Mouse (Mus musculus) mesoderm, embryonic 11.5 days (tissue): ENCODE measurements around the gene Hmga1b.
"Not testable (repeated sequence)": the region's sequence is repeated elsewhere in the genome, so short reads cannot be mapped to it uniquely, and the experiment has no call there.

ENCODE experiments used
- DNase-seq: peaks from one replicate; pipeline ENCODE4 v3.0.0-alpha.2; 2012; ENCODE audit warnings: low read depth, low spot score

Hmga1b gene

GRCm38 (mm10) chr11:120731858-120732680 is 30.5 kb upstream of the Hmga1b start, which contains the start of gene Cbr2:
Gene Cbr2 (minus strand): TSS chr11:120732114.
- DNase-seq = no peak

DNA sequence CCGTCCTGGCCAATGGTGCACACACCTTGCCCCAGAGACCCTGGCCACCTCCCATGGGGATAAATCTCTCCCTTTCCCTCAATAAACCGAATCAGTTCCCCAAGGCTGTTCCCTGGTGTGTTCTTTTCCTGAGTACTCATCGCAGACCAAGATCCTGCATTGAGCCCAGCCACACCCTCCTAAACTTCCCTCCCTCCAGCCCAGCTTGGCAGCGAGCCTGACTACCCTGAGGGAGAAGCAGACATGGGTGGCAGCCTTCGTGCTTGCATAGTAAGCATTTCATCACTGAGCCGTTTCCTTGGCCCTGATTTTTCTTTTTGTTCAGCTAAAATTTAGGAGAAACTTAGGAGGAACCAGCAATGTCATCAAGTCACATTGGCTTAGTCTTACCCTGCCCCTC is 29.1 kb upstream of the Hmga1b start:
- no peak for DNase-seq

DNA sequence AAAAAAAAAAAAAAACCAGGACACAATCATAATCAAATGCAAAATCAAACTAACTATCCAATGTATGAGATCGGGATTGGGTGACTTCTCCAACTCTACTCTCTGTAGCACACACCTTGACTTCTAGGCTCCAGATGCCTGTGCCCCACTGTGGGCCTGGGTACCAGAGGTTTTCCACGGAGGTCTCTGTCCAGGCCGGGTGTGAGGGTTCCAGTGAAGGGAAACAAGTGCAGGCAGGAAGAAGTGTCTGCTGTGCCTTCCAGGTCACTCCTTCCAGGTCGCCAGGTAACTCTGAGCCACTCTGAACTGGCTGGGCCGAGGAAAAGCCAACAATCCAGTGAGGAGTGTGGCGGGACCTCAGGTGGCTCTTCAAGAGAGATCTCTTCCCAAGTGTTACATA is 26.2 kb upstream of the Hmga1b start:
- no peak for DNase-seq

DNA sequence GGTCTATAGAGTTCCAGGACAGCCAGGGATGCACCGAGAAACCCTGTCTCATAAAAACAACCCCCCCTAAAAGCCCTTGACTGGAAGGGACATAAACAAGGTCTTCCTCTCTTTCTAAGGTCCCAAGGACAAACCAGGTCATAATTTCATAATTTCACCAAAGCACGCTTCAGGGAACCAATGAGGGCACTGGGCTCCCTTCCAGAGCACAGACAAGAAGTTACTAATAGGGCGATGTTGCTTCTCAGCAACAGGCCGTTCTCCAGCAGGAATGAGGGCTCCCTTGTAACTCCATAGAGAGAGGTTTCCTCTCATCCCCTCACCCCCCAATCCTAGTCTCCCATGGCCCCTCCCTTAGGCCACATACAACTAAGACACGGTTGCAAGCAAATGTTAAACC is 21.6 kb upstream of the Hmga1b start:
- no peak for DNase-seq

GRCm38 (mm10) chr11:120744121-120744701 is 18.4 kb upstream of the Hmga1b start:
- DNase-seq = no peak

DNA sequence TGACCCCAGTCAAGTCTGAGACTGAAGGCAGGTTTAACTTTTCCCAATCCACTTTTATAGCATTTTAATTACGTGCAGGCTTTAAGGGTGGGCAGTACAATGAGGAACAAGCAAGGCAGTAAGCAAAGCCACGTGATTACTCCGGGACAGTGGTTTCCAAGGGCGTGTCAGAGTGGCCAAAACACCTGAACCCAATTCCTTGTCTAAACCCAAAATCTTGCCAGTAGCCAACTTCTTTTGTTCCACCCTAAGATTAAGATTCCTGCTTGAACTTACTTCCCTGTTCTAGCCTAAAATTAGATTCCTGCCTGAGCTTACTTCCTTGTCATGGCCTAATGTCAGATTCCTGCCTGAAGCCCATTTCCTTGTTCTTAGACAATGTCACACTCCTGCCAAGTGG is 14.6 kb upstream of the Hmga1b start:
- no peak for DNase-seq

GRCm38 (mm10) chr11:120749430-120749829 is 13.2 kb upstream of the Hmga1b start:
- peak; percentile 27 for DNase-seq

DNA sequence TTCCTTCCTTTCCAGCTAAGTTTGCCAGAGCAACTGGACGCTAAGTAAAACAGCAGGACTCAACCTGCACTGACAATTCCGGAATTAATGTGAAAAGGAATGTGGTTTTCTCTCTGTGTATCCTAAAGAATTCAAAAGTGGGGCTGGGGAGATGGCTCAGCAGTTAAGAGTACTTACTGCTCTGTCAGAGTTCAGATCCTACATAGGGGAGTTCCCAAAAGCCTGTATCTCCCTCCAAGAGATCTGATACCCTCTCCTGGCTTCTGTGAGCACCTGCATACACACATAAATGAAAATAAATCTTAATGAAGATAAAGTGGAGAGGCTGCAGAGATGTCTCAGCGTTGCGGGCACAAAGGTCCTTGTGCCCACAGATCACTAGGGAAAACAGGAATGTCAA is 11.0 kb upstream of the Hmga1b start:
- DNase-seq = no peak

- no peak for DNase-seq
Measured at GRCm38 (mm10) chr11:120760236-120760635, 2.4 kb upstream of the Hmga1b start.

DNA sequence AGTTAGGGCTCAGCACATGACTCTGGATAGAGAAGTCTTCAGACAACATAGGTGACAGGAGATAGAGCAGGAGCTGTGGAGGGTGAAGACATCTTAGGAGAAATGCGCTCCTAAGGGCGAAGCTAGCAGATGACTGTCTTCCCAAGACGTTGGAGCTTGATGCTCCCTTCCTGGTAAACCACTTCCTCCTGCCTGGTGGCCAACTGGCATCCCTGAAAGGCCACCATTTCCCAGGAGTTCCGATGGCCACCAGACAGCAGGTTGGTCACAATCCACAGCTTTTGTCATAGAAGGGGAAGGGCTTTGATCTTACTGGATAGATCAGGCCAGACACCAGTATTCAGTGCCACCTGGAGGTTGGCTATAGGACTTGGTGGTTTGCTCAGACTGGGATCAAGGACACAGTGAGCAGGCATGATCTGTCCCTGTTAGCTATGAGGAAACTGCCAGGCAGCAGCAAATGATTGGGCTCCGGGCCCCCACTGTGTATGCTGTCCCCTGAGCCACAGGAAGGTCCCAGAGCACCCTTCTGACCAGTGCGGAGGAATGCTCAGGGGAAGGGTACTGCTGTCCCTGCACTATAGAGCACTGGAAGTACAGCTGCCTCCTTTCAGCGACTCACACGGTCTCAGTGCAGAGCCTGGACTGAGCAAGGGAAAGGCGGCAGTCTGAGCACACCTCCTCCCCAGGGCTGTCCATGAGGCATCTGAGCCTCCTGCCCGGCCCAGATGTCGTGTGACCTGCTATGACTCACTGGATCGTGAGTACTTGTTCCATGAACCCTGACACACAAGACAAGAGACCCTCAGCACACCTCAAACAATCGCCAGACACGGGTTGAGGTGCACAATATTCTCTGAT is 553 bp upstream of the Hmga1b start:
- DNase-seq = no peak

DNA sequence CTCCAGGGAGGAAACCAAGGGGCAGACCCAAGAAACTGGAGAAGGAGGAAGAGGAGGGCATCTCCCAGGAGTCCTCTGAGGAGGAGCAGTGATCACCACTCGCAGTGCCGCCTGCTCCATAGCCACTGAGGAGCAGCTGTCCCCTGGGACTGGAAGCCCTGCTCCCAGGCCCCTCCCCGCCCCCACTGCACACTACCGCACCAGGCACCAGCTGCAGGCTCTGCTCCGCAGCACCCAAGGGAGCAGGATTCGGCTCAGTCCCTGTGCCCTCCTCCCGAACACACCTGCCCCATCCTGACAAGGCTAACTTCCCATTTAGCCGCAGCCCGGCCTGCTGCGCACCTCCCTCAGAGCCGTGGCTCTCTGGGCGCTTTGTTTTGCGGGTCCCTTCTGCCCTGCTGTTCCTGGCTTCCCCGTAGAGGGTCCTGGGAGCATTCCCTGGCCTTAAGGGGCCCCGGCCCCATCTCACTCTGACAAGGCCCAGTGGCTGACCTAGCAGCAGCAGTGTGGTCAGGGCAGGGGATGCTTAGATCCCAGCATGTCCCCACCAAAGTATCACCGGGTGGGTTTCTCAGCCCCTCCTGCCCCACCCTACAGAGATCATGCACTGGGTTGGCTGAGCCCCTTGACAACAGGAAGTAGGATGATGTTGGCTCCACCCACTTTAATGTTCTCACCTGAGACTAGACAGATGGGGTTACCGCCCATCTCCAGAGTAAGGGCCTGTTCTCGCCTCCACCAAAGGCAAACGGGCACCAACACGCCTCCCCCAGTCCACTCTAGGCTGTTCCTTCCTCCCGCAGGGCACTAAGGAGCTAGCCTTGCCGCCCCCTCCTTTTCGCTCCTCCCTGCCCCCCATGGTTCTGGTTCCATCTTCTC is 766 bp downstream of the Hmga1b start:
- not testable (repeated sequence) for DNase-seq

DNA sequence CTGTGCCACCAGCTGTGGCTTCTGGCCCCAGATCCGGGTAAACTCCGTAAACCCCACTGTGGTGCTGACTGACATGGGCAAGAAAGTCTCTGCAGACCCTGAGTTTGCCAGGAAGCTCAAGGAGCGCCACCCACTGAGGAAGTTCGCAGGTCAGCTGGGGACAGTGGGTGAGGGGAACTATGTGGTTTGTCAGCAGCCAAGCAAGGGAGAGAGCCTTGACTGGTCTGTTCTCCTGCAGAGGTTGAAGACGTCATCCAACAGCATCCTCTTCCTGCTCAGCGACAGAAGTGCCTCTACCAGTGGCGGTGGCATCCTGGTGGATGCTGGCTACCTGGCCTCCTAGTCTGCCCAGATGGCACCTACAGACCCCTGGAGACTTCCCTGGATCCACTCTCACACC is 4.4 kb downstream of the Hmga1b start:
- DNase-seq = not testable (repeated sequence)

DNA sequence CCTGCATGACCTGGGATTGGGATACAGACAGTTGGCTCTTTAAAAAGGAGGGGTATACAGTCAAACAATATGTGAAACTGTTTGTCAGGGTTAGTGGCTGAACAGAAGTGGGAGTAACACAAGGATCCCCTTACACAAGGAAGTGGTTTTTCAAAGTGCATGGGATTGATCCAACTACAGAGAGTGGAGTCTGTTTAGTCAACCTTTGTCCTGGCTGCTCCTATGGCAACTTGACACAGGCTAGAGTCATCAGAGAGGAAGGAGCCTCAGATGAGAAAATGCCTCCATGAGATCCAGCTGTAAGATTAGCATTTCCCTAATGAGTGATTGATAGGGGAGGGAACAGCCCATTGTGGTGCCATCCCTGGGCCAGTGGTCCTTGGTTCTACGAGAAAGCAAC is 5.6 kb downstream of the Hmga1b start:
- DNase-seq = no peak

DNA sequence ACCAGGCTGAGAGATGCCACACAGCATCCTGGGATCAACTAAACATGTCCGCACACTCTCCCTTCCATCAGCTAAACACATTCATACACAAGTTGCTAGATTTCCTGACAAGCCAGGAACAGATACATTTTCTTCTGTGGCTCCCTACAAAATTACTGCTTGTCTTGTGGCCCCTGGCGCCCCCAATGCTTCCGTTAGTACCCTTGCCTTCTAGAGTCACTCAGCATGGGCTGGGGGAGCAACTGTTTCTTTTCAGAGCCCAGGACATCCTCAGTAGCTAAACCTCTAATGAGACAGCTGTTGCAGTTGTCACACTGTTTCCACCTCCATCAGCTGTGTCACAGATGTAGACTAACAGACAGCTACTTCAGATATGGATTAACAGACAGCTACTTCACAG is 10.2 kb downstream of the Hmga1b start:
- DNase-seq = no peak

GRCm38 (mm10) chr11:120773463-120774190 is 11.0 kb downstream of the Hmga1b start:
- no peak for DNase-seq

- DNase-seq = peak; percentile 95
Measured at GRCm38 (mm10) chr11:120775774-120776469, 13.3 kb downstream of the Hmga1b start.

DNA sequence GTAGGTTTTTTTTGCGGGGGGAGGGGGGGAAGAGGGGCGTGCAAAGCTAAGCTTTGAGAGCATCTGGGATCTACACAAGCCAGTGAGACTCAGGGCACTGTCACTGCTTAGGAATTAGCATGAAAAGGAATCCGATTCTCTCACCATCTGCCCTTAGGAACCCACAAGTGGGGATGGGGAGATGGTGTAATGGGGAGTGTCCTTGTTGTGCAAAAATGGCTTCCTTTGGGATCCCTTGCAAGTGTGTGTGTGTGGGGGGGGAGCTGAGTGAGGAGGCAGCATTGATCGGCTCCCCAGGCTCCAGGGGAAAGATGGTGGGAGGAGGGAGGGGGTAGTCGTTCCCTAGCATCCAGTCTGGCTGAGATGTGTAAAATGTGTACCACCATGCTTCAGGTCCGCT is 14.5 kb downstream of the Hmga1b start:
- no peak for DNase-seq

DNA sequence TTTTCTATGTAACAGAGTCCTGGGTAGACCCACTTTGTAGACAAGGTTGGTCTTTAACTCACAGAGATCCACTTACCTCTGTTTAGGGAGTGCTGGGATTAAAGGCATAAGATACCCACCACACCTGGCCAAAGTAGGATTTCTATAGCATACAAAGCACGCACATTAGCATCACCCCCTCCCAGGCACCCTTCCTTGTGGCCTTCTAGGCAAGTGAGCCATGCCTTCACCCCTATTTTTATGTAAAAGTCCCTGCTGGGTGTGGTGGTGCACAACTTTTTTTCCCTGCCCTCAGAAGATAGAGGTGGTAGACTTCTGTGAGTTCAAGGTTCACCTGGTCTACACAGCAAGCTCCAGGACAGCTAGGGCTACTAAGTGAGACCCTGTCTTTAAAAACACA is 17.3 kb downstream of the Hmga1b start:
- DNase-seq = no peak

- DNase-seq = not testable (repeated sequence)
Measured at GRCm38 (mm10) chr11:120781361-120781760, 18.8 kb downstream of the Hmga1b start.

DNA sequence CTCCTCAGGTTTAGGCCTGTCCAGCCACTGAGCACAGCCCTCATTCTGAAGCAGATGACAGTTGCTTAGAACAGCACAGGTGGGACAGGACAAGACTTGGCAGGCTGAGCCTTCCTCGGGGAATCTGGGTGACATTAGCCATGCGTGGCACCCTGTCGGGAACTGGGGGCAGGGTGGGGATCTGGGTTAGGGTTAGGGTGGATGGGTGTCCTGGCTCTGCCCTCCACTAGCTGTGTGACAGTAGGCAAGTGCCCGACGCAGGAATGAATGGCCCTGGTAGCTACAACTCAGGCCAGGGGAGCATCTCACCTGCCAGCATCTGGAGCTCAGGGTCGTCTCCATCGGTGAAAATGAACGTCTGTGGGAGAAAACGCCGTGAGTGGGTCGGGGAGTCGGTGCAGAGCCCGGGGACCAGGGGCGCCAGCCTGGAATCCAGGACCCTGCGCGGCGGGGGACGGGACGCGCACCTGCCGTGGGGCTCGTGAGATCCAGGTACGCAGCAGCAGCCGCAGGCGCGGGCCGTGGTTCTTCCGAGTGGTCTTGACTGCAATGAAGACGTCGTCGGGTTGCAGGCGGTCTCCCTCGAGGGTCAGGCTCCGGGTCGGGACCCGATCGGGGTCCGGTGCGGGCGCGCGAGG is 21.0 kb downstream of the Hmga1b start:
- DNase-seq = no peak
